Mouse (Mus musculus) embryo, embryonic 10.5 days (tissue): ENCODE measurements around the gene Trak1.

ENCODE experiments used
- DNase-seq: peaks from one replicate; pipeline ENCODE4 v3.0.0-alpha.2; 2015; ENCODE audit warnings: low spot score

Trak1 gene

DNA sequence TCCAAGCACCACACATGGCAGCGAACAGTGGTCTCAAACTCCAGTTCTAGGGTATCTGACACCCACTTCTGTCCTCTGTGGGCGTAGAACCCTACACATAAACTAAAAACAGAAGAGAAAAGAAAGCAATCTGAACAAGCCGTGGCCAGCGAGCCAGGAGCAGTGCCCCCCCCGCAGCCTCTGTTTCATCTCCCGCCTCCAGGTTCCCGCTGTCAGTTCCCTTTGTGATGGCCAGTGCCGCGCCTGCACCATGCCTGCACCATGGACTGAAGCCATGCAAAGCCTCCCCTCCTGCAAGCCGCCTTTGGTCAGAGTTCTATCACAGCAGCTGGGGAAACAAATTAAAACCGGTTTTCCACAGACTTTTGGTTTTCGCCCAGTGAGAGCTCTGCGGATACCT is 75.8 kb downstream of the Trak1 start:
- no peak for DNase-seq

DNA sequence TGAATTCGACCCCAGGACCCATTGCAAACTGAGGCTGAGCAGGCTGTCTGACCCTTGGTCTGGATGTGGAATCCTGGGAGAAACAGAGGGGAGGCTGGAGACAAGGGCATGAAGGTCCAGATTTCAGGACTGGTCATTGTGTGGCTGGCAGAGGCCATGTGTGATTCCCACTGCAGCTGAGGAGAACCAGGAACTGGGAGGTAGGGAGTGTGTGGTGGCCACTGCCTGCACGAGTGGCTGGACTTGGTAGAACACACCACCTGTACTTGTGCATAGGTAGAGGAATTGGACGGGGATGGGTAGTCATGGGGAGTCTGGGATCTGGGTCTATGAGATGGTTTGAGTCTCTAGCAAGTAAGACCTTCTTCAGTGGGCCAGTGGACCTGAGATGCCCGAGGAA is 76.2 kb downstream of the Trak1 start:
- no peak for DNase-seq

DNA sequence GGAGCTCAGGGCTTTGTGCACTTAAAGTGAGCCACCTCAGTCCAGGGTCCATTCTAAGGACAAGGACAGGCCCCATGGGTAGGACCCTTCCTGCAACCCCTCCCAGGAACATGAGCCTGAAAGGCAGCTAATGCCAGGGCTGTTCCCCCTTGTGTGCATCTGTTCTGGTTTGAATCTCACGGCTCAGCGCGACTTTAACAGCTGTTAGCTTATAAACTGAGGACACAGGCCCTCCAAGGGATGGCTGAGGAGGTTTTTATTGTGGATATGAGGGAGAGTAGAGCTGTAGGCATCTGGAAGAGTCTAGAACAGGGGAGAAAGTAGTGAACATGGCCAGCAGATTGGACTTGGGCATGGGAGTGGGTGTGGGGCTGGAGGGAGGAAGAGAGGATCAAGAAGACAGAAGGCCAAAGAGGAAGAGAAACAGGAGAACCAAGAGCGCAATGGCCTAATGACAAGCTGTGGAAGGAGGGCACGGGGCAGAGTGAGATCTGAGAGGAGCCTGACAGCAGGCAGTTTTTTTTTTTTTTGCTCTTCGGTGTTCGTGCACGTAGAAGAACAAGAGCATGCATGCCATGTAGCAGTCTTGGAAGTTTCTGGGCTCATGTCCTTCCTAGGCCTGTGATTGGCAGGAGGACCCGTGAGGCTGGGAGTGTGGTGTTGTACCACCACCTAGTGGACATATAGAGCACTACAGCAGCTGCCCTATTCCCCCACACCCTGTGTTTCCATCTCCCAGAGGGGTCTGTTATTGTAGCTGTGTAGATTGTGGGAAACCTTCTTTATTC is 77.0 kb downstream of the Trak1 start:
- peak; percentile 88 for DNase-seq

DNA sequence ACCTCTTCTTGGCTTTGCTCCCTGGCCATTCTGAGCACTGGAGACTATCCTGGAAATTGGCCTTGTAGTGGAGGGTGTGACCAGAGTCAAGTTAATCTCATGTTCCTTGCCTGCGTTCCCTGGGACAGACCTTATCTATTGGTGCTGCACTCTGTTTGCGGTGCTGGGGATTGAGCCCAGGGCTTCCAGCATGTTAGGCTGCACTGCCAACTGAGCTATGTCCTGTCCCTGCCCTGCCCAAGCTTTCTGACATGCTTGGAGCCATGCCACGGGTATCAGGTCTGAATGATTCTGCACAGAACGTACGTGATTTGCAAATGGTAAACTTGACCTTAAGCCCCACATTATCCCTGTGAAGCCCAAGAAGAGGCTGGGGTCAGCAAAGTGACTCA is 77.6 kb downstream of the Trak1 start:
- no peak for DNase-seq

DNA sequence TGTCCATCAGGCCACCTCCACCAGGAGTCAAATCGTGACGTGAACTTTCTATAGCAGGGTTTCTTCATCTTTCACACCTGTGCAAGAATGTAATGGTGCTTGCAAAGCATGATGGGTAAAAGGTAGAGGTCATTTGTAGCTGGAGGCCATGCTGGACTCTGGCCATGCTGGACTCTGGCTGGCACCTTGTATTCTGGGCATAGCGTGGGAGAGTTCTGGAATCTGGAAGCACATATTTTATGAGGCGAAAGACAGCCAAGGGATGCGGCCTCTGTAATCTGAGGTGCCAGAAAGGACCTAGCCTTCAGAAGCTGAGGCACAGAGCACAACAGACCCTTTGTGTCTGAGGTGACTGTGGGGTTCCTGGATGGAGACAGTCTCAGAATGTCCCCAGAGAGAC is 78.8 kb downstream of the Trak1 start:
- DNase-seq: no peak

DNA sequence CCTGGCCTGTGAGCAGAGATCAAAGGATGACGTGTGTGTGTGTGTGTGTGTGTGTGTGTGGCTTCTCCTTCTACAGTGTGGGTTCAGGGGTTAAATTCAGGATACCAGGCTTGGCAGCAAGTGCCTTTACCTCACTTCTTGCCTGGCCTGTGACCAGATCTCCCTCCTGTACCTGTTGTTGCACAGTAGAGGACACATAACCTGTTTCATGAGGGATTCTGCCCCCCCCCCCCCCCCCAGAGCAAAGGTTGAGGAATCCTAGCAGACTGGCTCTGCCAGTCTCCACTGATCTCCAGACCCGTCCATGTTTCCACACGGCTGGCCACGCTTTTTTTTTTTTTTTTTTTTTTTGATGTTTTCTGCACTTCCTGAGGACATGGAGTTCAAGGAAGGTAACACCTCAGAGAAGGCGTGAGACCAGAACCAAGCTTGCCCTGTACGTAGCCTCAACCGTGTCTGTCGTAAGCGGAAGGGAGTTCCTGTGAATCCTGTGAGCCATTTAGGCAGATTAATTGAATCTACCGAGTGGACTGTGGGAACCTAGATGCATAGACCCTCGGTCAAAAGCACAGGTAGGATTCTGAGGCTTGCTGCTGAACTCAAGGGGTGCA is 83.1 kb downstream of the Trak1 start:
- no peak for DNase-seq

DNA sequence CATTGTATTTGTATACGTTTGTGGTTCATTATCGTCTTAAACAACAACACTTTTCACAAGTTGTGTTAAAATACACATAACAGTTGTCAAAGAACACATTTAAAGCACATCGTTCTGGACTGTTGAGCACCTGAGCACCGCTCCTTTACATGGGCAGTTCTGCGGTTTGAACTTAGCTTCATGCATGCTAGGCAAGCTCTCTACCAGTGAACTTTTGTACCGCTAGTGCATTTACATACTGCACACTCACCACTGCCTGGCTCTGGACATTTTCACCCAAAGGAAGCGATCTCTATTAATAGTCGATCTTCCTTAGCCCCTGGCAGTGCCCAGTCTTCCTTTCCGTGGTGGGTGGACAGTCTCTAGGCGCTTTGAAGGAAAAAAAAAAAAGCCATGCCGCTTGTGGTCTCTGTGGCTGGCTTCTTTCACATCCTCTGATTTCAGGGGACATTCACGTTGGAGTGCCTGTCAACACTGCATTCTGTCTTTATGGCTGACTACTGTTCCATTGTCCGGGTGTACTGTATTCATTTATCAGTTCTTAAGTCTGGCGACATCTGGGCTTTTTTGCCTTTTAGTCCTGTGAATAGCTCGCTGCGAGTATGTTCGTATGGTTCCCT is 84.5 kb downstream of the Trak1 start:
- no peak for DNase-seq

DNA sequence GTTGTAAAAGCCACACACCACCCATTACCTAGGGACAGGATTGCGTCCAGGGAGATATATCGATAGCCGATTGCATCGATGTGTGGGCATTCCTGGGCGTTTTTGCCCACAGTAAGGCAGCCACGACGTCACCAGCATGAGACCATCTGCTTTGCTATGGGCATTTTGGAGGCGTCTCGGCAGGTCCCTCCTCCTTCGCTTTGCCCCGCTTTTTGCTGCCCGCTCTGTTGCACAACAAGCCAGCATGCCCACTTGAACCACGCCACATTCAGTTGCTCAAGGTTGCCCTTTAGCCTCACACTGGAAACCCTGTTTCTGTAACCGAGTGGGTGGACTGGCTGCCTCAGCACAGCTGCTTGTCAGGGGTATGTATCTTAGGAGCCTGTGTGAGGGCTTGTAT is 85.3 kb downstream of the Trak1 start:
- DNase-seq: no peak

DNA sequence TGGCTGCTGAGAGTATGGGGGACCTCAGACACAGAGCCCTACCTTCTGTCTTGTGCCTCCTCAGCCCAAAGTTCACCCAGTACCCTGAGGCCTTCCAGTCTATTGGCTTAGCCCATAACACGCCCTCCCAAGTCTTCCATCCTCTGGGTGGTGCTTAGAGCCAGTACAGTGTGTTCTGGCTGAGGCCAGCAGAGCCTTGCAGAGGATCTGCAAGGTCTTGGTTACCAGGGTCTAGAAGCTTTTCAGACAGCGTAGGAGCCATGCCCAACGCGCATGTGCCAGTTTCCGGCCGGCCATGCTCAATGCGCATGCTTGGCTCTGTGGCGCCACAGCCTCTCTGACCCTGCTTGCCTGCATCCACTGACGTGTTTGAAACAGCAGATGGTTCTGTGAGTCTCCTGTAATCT is 85.9 kb downstream of the Trak1 start:
- DNase-seq: no peak

DNA sequence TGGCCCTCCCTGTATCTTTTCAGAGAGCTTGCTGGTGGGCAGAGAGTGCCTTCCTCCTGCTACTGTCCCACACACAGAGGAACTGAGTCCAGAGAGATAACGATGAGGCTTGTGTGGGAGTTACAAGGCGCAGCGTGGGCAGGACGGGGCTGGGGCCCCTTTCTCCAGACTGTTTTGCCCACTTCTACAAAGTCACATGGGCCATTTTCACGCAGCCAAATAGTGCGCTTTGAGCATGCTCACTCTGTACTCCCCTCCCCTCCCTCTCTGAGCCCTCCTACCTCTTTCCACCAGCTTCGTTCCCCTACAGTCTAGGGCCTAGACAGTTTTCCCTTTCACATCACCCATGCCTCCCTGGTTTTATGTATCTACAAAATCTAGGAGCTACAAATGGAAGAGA is 87.3 kb downstream of the Trak1 start:
- DNase-seq: no peak

DNA sequence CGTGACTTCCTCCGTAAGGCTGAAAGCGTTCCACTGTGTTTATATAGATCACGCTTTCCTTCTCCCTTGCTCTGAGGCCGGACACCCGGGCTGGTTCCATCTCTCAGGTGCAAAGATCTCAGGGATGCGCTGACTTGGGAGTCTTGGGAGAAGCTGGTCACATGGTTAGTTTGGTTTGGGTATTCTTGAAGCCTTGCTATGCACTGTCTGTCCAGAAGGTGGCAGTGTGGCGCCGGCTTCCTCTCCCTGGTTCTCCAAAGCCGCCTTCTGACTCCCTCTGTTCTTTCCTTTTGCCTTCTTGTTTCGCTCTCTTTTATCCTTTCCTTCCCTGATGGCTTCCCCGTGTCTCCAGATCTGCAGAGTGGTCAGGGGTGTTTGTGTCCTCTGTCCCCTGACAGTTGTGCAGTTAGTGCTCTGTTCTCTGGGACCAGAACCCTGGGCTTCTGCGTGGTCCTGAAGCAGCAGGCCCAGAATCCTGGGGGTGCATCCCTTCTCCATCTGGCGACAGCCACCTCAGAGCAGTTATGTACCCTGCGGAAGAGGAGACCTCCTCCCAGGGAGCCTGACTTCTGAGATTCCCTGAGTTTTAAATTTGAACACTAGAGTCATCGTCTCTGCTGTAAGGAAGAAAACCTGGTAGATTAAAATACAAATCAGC is 87.9 kb downstream of the Trak1 start:
- peak; percentile 93 for DNase-seq

DNA sequence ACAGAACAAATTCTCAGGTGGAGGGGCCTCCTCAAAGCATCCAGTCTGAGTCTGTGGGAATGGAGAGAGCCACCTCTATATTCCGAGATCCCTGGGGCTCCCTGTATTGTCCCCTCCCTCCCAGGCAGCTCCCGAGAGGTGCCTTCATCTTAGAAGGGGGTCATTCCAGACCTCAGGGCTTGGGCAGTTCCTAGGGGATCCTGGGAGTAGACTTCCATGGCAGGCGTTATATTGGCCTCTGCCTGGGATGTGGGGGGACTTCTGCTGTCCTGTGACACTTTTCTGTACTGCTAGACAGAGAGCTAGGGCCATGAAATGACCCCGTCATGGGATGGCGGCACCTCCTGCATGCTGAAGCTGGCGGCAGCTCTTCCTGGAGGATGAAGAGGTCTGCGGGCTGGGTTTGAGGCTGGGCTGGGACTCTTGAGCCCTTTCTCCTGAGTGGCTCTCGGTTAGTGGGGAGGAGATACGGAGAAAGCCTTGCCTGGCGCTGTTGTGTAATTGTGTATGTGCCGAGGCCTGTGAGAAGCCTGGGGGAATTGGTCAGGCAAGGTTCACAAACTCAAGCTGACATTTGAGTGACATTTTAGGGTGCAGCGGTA is 88.5 kb downstream of the Trak1 start:
- no peak for DNase-seq

DNA sequence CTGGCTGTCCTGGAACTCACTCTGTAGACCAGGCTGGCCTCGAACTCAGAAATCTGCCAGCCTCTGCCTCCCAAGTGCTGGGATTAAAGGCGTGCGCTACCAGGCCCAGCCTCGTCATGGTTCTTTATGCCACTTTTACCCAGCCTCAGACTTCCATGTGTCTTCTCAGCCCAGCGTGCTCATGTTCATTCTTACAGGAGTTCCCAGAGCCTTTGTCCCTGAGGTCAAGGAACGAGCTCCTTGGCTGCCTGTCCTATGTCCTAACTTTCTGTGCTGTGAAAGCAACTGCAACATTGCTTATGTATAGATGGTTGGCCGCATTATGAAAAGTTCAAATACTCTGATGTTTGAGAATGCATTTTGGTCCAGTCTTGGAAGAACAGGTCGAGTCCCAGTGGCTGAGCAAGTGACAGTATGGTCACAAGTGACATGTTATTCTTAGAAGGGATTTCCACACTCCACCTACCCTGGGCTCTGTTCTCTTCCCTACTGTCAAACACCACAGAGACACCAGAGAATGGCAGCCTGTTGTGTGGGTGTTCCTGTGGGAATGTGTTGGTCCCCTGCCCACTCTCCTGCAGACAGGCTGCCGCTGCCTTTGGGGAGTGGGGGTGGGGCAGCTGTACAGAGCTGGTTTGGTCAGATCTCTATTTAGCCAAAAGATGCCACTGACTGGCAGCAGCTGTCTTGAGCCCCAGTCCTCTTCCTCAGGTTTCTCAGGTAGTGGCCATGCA is 90.4 kb downstream of the Trak1 start:
- DNase-seq: no peak

DNA sequence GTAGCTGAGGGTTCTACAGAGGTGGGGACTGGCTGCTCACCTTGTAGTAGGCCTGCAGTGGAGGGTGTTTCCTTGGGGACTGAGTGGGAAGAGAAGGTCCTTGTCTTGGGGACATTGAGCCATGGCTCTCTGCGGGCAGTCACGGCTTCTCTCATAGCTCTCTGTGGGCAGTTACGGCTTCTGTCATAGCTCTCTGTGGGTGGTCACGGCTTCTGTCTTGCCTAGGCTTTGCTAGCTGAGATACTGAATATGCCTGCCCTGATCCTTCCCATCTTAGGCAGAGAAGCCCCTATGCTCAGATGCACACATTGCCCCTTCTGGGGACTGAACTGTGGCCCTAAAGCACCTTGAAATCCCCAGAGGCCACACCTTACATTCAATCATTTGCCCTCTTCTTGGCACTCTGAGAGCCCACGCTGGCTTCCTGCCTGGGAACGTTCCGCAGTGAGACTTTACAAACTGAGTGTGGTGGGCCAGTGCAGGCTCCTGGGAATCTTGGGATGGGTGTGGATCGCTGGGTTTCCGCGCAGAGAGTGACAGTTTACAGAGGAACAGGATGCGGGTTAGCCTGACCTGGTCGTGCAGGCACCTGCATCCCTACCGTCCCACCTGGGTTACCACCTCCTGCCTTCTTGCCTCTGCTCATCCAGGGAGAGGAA is 91.1 kb downstream of the Trak1 start:
- no peak for DNase-seq

DNA sequence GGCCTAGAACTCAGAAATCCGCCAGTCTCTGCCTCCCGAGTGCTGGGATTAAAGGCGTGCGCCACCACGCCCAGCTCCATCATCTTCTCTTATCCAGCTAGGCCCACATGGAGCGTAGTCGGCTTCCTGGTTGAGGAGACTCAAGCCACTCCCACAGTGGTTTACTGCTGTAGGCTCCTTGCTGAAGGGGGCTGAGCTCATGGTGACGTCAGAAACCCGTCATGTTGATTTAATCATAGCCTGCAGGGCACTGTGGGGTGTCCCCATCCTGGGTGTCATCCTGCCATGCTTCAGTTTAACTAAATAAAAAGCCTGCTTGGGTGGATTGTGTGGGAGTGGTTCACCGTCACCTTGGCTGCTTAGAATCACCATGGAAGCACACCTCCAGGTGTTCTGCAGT is 92.0 kb downstream of the Trak1 start:
- no peak for DNase-seq

DNA sequence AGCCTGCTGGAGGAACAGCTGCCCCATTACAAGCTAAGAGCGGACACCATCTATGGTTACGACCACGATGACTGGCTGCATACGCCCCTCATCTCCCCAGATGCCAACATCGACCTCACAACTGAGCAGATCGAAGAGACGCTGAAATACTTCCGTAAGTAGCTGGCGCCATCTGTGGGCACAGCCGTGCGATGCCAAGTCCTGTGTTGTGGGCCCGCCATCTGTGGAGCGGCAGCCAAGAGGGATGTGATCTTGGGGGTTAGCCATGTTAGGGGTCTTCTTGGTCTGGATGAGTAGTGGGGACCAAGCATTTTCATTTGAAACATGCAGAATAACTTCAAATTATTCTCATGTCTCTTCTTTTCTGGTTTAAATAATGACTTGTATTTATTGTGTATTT is 94.6 kb downstream of the Trak1 start:
- DNase-seq: no peak

DNA sequence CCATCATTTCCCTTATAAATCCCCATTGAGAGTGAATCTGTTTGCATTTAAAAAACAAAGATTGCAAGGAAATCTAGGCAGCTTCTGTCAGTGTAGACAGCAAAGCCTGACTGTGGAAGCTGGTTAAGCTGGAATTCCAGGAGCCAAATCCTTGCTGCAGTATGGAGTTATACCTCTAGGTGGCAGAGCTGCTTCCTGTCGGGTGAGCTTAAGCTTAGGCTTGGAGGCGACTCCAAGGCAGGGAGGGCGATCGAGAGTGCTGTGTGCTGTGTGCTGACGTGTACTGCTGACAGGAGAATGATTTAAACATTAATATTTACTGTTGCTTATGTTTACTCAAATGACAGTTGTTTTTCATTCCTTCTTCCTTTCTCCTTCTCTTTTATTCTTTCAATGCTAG is 95.1 kb downstream of the Trak1 start:
- peak; percentile 84 for DNase-seq

DNA sequence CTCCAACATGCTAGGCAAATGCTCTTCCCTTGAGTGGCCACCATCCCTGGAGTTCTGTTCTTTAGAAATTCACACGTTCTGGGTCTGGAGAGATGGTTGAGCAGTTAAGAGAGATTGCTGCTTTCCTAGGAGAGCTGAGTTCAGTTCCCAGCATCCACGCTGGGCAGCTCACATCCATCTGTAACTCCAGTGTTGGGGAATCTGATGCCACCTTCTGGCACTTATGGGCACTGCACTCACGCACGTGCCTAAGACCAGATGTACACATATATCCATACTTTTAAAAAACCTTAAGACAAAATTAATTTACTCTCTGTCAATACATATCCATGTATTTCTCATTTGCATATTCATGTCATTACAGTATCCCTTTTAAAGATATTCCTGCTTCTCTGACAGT is 95.8 kb downstream of the Trak1 start:
- DNase-seq: no peak

DNA sequence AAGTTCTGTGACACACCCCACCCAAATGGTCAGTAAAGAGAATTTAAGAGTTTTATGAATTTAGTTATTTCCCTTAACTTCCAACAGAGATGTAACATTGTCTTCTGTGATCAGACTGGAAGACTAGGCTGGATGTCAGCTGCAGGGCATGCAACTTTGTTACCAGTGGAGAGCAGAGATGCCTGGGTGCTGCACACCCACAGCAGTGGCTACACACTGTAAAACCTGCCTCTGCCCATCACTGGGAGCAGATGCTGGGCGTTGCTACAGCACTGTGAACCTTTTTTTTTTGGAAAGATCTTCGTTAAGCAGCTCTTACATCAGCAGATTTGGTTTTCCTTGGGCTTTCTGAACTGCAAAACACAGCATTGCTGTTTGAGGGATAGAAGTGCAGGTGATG is 97.6 kb downstream of the Trak1 start:
- no peak for DNase-seq

DNA sequence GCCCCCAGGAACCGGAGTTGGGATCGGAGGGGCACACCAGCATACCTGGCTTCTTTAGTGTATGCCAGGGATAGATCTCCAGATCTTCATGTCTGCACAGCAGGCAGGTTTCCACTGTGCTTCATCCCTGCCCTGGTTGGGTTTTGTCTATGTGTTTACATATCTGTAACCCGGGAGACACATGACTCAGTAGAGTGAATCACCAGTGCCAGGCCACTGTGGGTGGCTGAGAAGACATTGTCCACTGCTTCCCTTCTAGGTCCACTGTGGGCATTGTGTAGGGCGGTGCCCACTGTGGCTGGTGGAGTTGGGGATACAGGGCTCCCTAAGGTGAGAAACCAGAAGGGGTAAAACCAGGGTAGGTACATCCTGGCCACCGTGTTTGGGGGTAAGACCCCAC is 98.5 kb downstream of the Trak1 start:
- no peak for DNase-seq

DNA sequence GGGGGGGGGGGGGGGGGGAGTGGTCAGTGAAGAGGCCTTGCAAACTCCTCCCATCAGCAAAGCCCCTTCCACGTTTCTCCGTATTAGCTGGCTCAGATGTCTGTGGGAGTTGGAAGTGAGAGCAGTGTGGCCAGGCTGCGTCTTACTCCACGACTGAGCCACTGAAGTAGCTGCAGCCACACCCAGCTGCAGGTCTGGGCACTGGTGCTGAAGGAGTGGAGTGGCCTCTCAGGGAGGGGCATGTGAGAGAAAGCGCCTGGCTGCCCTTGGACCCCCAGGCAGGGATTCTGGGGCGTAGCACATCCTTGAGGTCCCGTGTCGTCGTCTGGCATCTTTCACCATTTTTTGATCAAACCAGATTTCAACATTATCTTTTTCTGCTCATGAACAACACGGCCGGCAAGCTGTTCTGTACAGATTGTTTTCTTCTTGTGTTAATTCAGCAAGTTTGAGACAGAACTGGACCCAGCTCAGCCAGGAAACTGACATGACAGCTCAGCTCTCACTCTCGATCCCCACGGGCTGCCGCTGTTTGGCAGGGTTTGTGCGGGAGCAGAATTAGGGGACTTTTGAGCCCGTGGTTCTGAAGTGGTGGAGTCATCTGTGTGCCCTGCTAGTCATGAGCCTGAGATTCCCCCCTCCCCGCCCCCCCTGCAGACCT is 100.9 kb downstream of the Trak1 start:
- no peak for DNase-seq
